Mouse (Mus musculus): Measurements from ENCODE around the gene Coro2b. TPM values are rescaled to one million over a fixed set of nuclear protein-coding genes. Genes with fewer than 3 reads are reported as not detected.
A peak's percentile ranks its signal among the peaks of the same experiment; 100 is the strongest.

The Coro2b gene
- polyA plus RNA-seq, 1 experiment from 2014 or later: 9.8 TPM

- no peaks in the 10 kb centered on the region for H3K9me3 ChIP-seq (replicated peaks; ENCODE audit: control insufficient read depth, low read length)
- no peaks in the 10 kb centered on the region for H3K27me3 ChIP-seq (ENCODE audit: control insufficient read depth, insufficient read depth, low read length)
- H3K4me2 ChIP-seq (ENCODE audit: low read depth, low read length): no peak overlapping the region
- WGBS: 88% methylated on average over 6 of the region's 6 CpGs
- H3K9ac ChIP-seq (ENCODE audit: low read length): no peak overlapping the region
- H3K36me3 ChIP-seq (ENCODE audit: control insufficient read depth, insufficient read depth, low read length): no peaks in the 10 kb centered on the region
- no peak overlapping the region for H3K4me3 ChIP-seq (replicated peaks; ENCODE audit: low read length)
- H3K27ac ChIP-seq (ENCODE audit: low read length): no peak overlapping the region
- no peak for ATAC-seq (ENCODE audit: insufficient read depth, low FRiP score)
- H3K4me1 ChIP-seq (ENCODE audit: control insufficient read depth, insufficient read depth, low read length): 0 out of 2 replicates have a peak, but pooled peaks cover under 1% of the 10 kb centered on the region
Observed at GRCm38 (mm10) chr9:62498945-62499344, 37.9 kb downstream of the Coro2b start.

GRCm38 (mm10) chr9:62497135-62498092 is 39.4 kb downstream of the Coro2b start:
- H3K9ac ChIP-seq (ENCODE audit: low read length): peak overlapping the region; percentile 3; the same call in 1 of the 2 replicates
- 48% methylated on average over 18 of the region's 18 CpGs for WGBS
- no peaks in the 10 kb centered on the region for H3K36me3 ChIP-seq (ENCODE audit: control insufficient read depth, insufficient read depth, low read length)
- no peaks in the 10 kb centered on the region for H3K27me3 ChIP-seq (ENCODE audit: control insufficient read depth, insufficient read depth, low read length)
- H3K9me3 ChIP-seq (replicated peaks; ENCODE audit: control insufficient read depth, low read length): no peaks in the 10 kb centered on the region
- no peaks in the 10 kb centered on the region for H3K4me1 ChIP-seq (ENCODE audit: control insufficient read depth, insufficient read depth, low read length)
- H3K4me2 ChIP-seq (ENCODE audit: low read depth, low read length): no peak overlapping the region
- no peak overlapping the region for H3K4me3 ChIP-seq (replicated peaks; ENCODE audit: low read length)
- 0 out of 2 replicates have a peak, but pooled peaks have one; percentile 39 for ATAC-seq (ENCODE audit: insufficient read depth, low FRiP score)
- H3K27ac ChIP-seq (ENCODE audit: low read length): peak overlapping the region; percentile 25

GRCm38 (mm10) chr9:62492306-62492990 is 44.4 kb downstream of the Coro2b start:
- no peak for ATAC-seq (ENCODE audit: insufficient read depth, low FRiP score)
- no peak overlapping the region for H3K27ac ChIP-seq (ENCODE audit: low read length)
- H3K27me3 ChIP-seq (ENCODE audit: control insufficient read depth, insufficient read depth, low read length): no peaks in the 10 kb centered on the region
- H3K9me3 ChIP-seq (replicated peaks; ENCODE audit: control insufficient read depth, low read length): no peaks in the 10 kb centered on the region
- H3K36me3 ChIP-seq (ENCODE audit: control insufficient read depth, insufficient read depth, low read length): no peaks in the 10 kb centered on the region
- 72% methylated on average over 6 of the region's 6 CpGs for WGBS
- no peak overlapping the region for H3K9ac ChIP-seq (ENCODE audit: low read length)
- H3K4me3 ChIP-seq (replicated peaks; ENCODE audit: low read length): no peak overlapping the region
- no peak overlapping the region for H3K4me2 ChIP-seq (ENCODE audit: low read depth, low read length)
- H3K4me1 ChIP-seq (ENCODE audit: control insufficient read depth, insufficient read depth, low read length): no peaks in the 10 kb centered on the region

- H3K4me1 ChIP-seq (ENCODE audit: control insufficient read depth, insufficient read depth, low read length): no peaks in the 10 kb centered on the region
- WGBS: 72% methylated on average over 5 of the region's 5 CpGs
Observed at GRCm38 (mm10) chr9:62491611-62492010, 45.2 kb downstream of the Coro2b start.

GRCm38 (mm10) chr9:62491104-62491503 is 45.7 kb downstream of the Coro2b start:
- WGBS: 66% methylated on average over 3 of the region's 3 CpGs

More at GRCm38 (mm10) chr9:62491611-62492010, 45.2 kb downstream of the Coro2b start:
- Histone ChIP-seq H3K36me3 (ENCODE audit: control insufficient read depth, insufficient read depth, low read length) (no peaks in the 10 kb centered on the region), H3K4me2 (ENCODE audit: low read depth, low read length) (no peak overlapping the region), H3K9ac (ENCODE audit: low read length) (no peak overlapping the region), H3K4me3 (replicated peaks; ENCODE audit: low read length) (no peak overlapping the region), H3K9me3 (replicated peaks; ENCODE audit: control insufficient read depth, low read length) (no peaks in the 10 kb centered on the region), H3K27ac (ENCODE audit: low read length) (no peak overlapping the region), H3K27me3 (ENCODE audit: control insufficient read depth, insufficient read depth, low read length) (no peaks in the 10 kb centered on the region)
- no peak for ATAC-seq (ENCODE audit: insufficient read depth, low FRiP score)

GRCm38 (mm10) chr9:62484107-62484506 is 52.7 kb downstream of the Coro2b start:
- Histone ChIP-seq H3K9ac (ENCODE audit: low read length) (no peak overlapping the region), H3K27me3 (ENCODE audit: control insufficient read depth, insufficient read depth, low read length) (no peaks in the 10 kb centered on the region), H3K9me3 (replicated peaks; ENCODE audit: control insufficient read depth, low read length) (no peaks in the 10 kb centered on the region), H3K27ac (ENCODE audit: low read length) (no peak overlapping the region), H3K36me3 (ENCODE audit: control insufficient read depth, insufficient read depth, low read length) (no peaks in the 10 kb centered on the region), H3K4me3 (replicated peaks; ENCODE audit: low read length) (no peak overlapping the region), H3K4me1 (ENCODE audit: control insufficient read depth, insufficient read depth, low read length) (no peaks in the 10 kb centered on the region), H3K4me2 (ENCODE audit: low read depth, low read length) (no peak overlapping the region)
- ATAC-seq (ENCODE audit: insufficient read depth, low FRiP score): no peak
- WGBS: 49% methylated on average over 4 of the region's 4 CpGs

More at GRCm38 (mm10) chr9:62491104-62491503, 45.7 kb downstream of the Coro2b start:
- Histone ChIP-seq H3K27me3 (ENCODE audit: control insufficient read depth, insufficient read depth, low read length) (no peaks in the 10 kb centered on the region), H3K9ac (ENCODE audit: low read length) (no peak overlapping the region), H3K27ac (ENCODE audit: low read length) (no peak overlapping the region), H3K4me1 (ENCODE audit: control insufficient read depth, insufficient read depth, low read length) (no peaks in the 10 kb centered on the region), H3K36me3 (ENCODE audit: control insufficient read depth, insufficient read depth, low read length) (no peaks in the 10 kb centered on the region), H3K9me3 (replicated peaks; ENCODE audit: control insufficient read depth, low read length) (no peaks in the 10 kb centered on the region), H3K4me3 (replicated peaks; ENCODE audit: low read length) (no peak overlapping the region), H3K4me2 (ENCODE audit: low read depth, low read length) (no peak overlapping the region)
- ATAC-seq (ENCODE audit: insufficient read depth, low FRiP score): peak; percentile 33; the same call in 1 of the 2 replicates

- Histone ChIP-seq H3K4me3 (replicated peaks; ENCODE audit: low read length) (no peak overlapping the region), H3K4me2 (ENCODE audit: low read depth, low read length) (no peak overlapping the region), H3K27ac (ENCODE audit: low read length) (no peak overlapping the region), H3K36me3 (ENCODE audit: control insufficient read depth, insufficient read depth, low read length) (no peaks in the 10 kb centered on the region), H3K27me3 (ENCODE audit: control insufficient read depth, insufficient read depth, low read length) (no peaks in the 10 kb centered on the region), H3K9me3 (replicated peaks; ENCODE audit: control insufficient read depth, low read length) (no peaks in the 10 kb centered on the region), H3K4me1 (ENCODE audit: control insufficient read depth, insufficient read depth, low read length) (no peaks in the 10 kb centered on the region), H3K9ac (ENCODE audit: low read length) (no peak overlapping the region)
- WGBS: 87% methylated on average over 3 of the region's 3 CpGs
- no peak for ATAC-seq (ENCODE audit: insufficient read depth, low FRiP score)
Observed at GRCm38 (mm10) chr9:62482788-62483187, 54.1 kb downstream of the Coro2b start.

GRCm38 (mm10) chr9:62480898-62481642 is 55.8 kb downstream of the Coro2b start:
- Histone ChIP-seq H3K4me1 (ENCODE audit: control insufficient read depth, insufficient read depth, low read length) (peaks cover 10% of the 10 kb centered on the region), H3K9ac (ENCODE audit: low read length) (no peak overlapping the region), H3K36me3 (ENCODE audit: control insufficient read depth, insufficient read depth, low read length) (no peaks in the 10 kb centered on the region), H3K27ac (ENCODE audit: low read length) (no peak overlapping the region), H3K4me2 (ENCODE audit: low read depth, low read length) (no peak overlapping the region), H3K27me3 (ENCODE audit: control insufficient read depth, insufficient read depth, low read length) (no peaks in the 10 kb centered on the region), H3K9me3 (replicated peaks; ENCODE audit: control insufficient read depth, low read length) (no peaks in the 10 kb centered on the region), H3K4me3 (replicated peaks; ENCODE audit: low read length) (no peak overlapping the region)
- no peak for ATAC-seq (ENCODE audit: insufficient read depth, low FRiP score)
- whole genome bisulfite sequencing: 66% methylated on average over 6 of the region's 6 CpGs

All from stomach, embryonic 16.5 days (tissue).